Mouse (Mus musculus): ENCODE data around the gene Arid3b.

DNA sequence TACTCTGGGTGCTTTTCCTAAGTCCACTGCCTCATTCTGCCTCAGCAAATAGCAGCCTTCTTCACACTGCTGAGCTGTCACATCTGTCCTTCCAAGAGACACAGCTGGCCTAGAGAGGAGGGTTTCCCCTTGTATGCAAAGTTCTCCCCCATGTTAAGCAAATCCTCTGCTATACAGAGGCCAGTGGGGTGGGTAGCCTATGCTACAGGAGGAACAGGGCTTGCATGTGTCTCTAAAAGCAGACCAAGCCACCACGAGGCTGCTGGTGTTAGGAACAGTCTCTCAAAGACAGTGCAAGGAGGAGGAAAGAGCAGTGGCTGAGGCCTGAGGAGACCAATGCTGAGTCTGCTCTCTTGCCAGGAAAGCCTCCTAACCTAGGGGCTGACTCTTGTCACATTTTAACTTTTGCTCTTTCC is 30.5 kb downstream of the Arid3b start:
- TF ChIP-seq POLR2A (IDR thresholded peaks at IDR 0.05; ENCODE audit: borderline replicate concordance, control insufficient read depth, low read depth, low read length) = no peak
- no peak for TF ChIP-seq CTCF (IDR thresholded peaks at IDR 0.05; ENCODE audit: control insufficient read depth, insufficient read depth, low read length)
